8 mouse cellular contexts compared by ENCODE assay signal in genomic region chr17:35635699-35636111, GRCm38 (mm10). TPM values are rescaled to one million over a fixed set of nuclear protein-coding genes. Genes with fewer than 3 reads are reported as not detected.
DNase-seq lines count a peak whose midpoint lies in the region; ATAC-seq and TF ChIP-seq lines count a peak whose summit lies in the region.

No protein-coding gene starts in this region.

- no peaks in the 10 kb centered on the region for H3K36me3 ChIP-seq in kidney, adult 2 months (ENCODE audit: control insufficient read depth, insufficient read depth, low read length)
- H3K36me3 ChIP-seq in limb, embryonic 12.5 days: no peaks in the 10 kb centered on the region
- no peaks in the 10 kb centered on the region for H3K36me3 ChIP-seq in midbrain, embryonic 16.5 days (ENCODE audit: control insufficient read depth, insufficient read depth, low read length)
- H3K36me3 ChIP-seq in stomach, embryonic 14.5 days (ENCODE audit: control insufficient read depth, insufficient read depth, low read length): no peaks in the 10 kb centered on the region

- TF ChIP-seq CTCF in kidney, adult 2 months (conservative IDR thresholded peaks at IDR 0.05; ENCODE audit: insufficient read depth, insufficient read length, low read depth, low read length): peak; percentile 72

- H3K27me3 ChIP-seq in kidney, adult 2 months (replicated peaks; ENCODE audit: control insufficient read depth, insufficient read depth, low read length): no peaks in the 10 kb centered on the region
- H3K27me3 ChIP-seq in limb, embryonic 12.5 days: peaks cover 13% of the 10 kb centered on the region
- no peaks in the 10 kb centered on the region for H3K27me3 ChIP-seq in midbrain, embryonic 16.5 days (ENCODE audit: control insufficient read depth, insufficient read depth, low read depth, low read length)
- no peaks in the 10 kb centered on the region for H3K27me3 ChIP-seq in stomach, embryonic 14.5 days (ENCODE audit: control insufficient read depth, insufficient read depth, low read length)

- H3K4me3 ChIP-seq in kidney, adult 2 months (ENCODE audit: insufficient read depth, low read depth, low read length): peak overlapping the region; percentile 46
- H3K4me3 ChIP-seq in limb, embryonic 12.5 days (replicated peaks): peak overlapping the region; percentile 35
- peak overlapping the region; percentile 40 for H3K4me3 ChIP-seq in midbrain, embryonic 16.5 days (ENCODE audit: low read depth, low read length)
- peak overlapping the region; percentile 28 for H3K4me3 ChIP-seq in stomach, embryonic 14.5 days (ENCODE audit: low read depth, low read length)

- no peak overlapping the region for H3K9ac ChIP-seq in limb, embryonic 12.5 days (replicated peaks)
- peak overlapping the region; percentile 10; the same call in 1 of the 2 replicates for H3K9ac ChIP-seq in midbrain, embryonic 16.5 days (ENCODE audit: low read depth, low read length)
- peak overlapping the region; percentile 33; the same call in 1 of the 2 replicates for H3K9ac ChIP-seq in stomach, embryonic 14.5 days (replicated peaks; ENCODE audit: low read depth, low read length)

- DNase-seq in 3T3-L1 (ENCODE audit: low read depth, low spot score): peak; percentile 90
- peak; percentile 33 for DNase-seq in adrenal gland, adult 8-10 months
- peak; percentile 64 for DNase-seq in embryo, embryonic 9.5 days (ENCODE audit: extremely low spot score)
- peak; percentile 55 to 80 for DNase-seq in heart, adult 18-20 months
- peak; percentile 81 for DNase-seq in kidney, adult 2 months

- ATAC-seq in limb, embryonic 12.5 days (ENCODE audit: insufficient number of reproducible peaks, insufficient read depth, low FRiP score, low TSS enrichment, low read depth): 0 out of 2 replicates have a peak, but pooled peaks have one; percentile 21
- ATAC-seq in midbrain, embryonic 16.5 days: peak; percentile 65
- ATAC-seq in stomach, embryonic 14.5 days (ENCODE audit: insufficient number of reproducible peaks, insufficient read depth, low FRiP score, low read depth): peak; percentile 51; the same call in 1 of the 2 replicates

- H3K4me2 ChIP-seq in limb, embryonic 12.5 days: peak overlapping the region; percentile 61
- peak overlapping the region; percentile 67 for H3K4me2 ChIP-seq in midbrain, embryonic 16.5 days (ENCODE audit: low read length)
- H3K4me2 ChIP-seq in stomach, embryonic 14.5 days (replicated peaks; ENCODE audit: low read depth, low read length): peak overlapping the region; percentile 57

- H3K4me1 ChIP-seq in kidney, adult 2 months (ENCODE audit: control insufficient read depth, insufficient read depth, low read length): no peaks in the 10 kb centered on the region; the same call in 1 of the 2 replicates
- H3K4me1 ChIP-seq in limb, embryonic 12.5 days (replicated peaks): peaks cover 5% of the 10 kb centered on the region
- H3K4me1 ChIP-seq in midbrain, embryonic 16.5 days (ENCODE audit: control insufficient read depth, insufficient read depth, low read length): no peaks in the 10 kb centered on the region
- peaks cover 10% of the 10 kb centered on the region; the same call in 1 of the 2 replicates for H3K4me1 ChIP-seq in stomach, embryonic 14.5 days (ENCODE audit: control insufficient read depth, insufficient read depth, low read length)

- no peak for TF ChIP-seq POLR2A in kidney, adult 2 months (IDR thresholded peaks at IDR 0.05; ENCODE audit: low read depth, low read length)

- no peaks in the 10 kb centered on the region for H3K9me3 ChIP-seq in limb, embryonic 12.5 days
- H3K9me3 ChIP-seq in midbrain, embryonic 16.5 days (replicated peaks; ENCODE audit: control insufficient read depth, low read length, poor library complexity, severe bottlenecking): no peaks in the 10 kb centered on the region
- no peaks in the 10 kb centered on the region for H3K9me3 ChIP-seq in stomach, embryonic 14.5 days (ENCODE audit: control insufficient read depth, low read depth, low read length)

- H3K27ac ChIP-seq in kidney, adult 2 months (ENCODE audit: insufficient read depth, low read depth, low read length): no peak overlapping the region
- H3K27ac ChIP-seq in limb, embryonic 12.5 days: no peak overlapping the region
- H3K27ac ChIP-seq in midbrain, embryonic 16.5 days (ENCODE audit: low read length): peak overlapping the region; percentile 63
- peak overlapping the region; percentile 66; the same call in 1 of the 2 replicates for H3K27ac ChIP-seq in stomach, embryonic 14.5 days (ENCODE audit: low read length)

- under 1% methylated on average over 15 of the region's 15 CpGs for WGBS in kidney, adult 2 months
- 2% methylated on average over 15 of the region's 15 CpGs for WGBS in limb, embryonic 12.5 days
- 1% methylated on average over 15 of the region's 15 CpGs for WGBS in midbrain, embryonic 16.5 days
- WGBS in stomach, embryonic 14.5 days: under 1% methylated on average over 15 of the region's 15 CpGs

RNA-seq across cellular contexts. Expression of gene Mucl3, which starts 7.8 kb away (rescaled TPM):
- total RNA-seq in adrenal gland, adult 8-10 months (2022): not detected
- total RNA-seq in heart, adult 18-20 months (2021): not detected
- polyA plus RNA-seq in kidney, adult 2 months (2012; rRNA removed): not detected in 2 replicates
- polyA plus RNA-seq in limb, embryonic 12.5 days (2016; fragmentation: Nextera tagmentation; extraction: Ambion mirVana): 0.08 and 0.10 TPM in 2 replicates
- polyA plus RNA-seq in midbrain, embryonic 16.5 days (2015; fragmentation: Nextera tagmentation; extraction: Ambion mirVana): 0.07 and 0.14 TPM in 2 replicates
- 13.2 and 13.4 TPM in 2 replicates for polyA plus RNA-seq in stomach, embryonic 14.5 days (2014; fragmentation: Nextera tagmentation; extraction: Ambion mirVana)

RNA-seq across cellular contexts. Expression of gene Gm9573, which starts 9.3 kb away (rescaled TPM):
- total RNA-seq in adrenal gland, adult 8-10 months (2022): not detected
- not detected for total RNA-seq in heart, adult 18-20 months (2021)
- polyA plus RNA-seq in kidney, adult 2 months (2012; rRNA removed): not detected in 2 replicates
- not detected in 2 replicates for polyA plus RNA-seq in limb, embryonic 12.5 days (2016; fragmentation: Nextera tagmentation; extraction: Ambion mirVana)
- polyA plus RNA-seq in midbrain, embryonic 16.5 days (2015; fragmentation: Nextera tagmentation; extraction: Ambion mirVana): not detected in 2 replicates
- polyA plus RNA-seq in stomach, embryonic 14.5 days (2014; fragmentation: Nextera tagmentation; extraction: Ambion mirVana): not detected in 2 replicates

RNA-seq across cellular contexts. Expression of gene Vars2, which starts 31.7 kb away (rescaled TPM):
- total RNA-seq in adrenal gland, adult 8-10 months (2022): 10 to 100 TPM; 30.9 to 60.3 (median 45.3) TPM
- 10 to 100 TPM; 27.6 to 28.9 TPM for total RNA-seq in heart, adult 18-20 months (2021)
- 21.5 and 31.3 TPM in 2 replicates for polyA plus RNA-seq in kidney, adult 2 months (2012; rRNA removed)
- polyA plus RNA-seq in limb, embryonic 12.5 days (2016; fragmentation: Nextera tagmentation; extraction: Ambion mirVana): 20.0 and 23.4 TPM in 2 replicates
- 15.1 and 15.3 TPM in 2 replicates for polyA plus RNA-seq in midbrain, embryonic 16.5 days (2015; fragmentation: Nextera tagmentation; extraction: Ambion mirVana)
- polyA plus RNA-seq in stomach, embryonic 14.5 days (2014; fragmentation: Nextera tagmentation; extraction: Ambion mirVana): 14.0 and 18.7 TPM in 2 replicates

RNA-seq across cellular contexts. Expression of gene Sfta2, which starts 34.4 kb away (rescaled TPM):
- total RNA-seq in adrenal gland, adult 8-10 months (2022): not detected
- not detected for total RNA-seq in heart, adult 18-20 months (2021)
- 0.80 and 1.3 TPM in 2 replicates for polyA plus RNA-seq in kidney, adult 2 months (2012; rRNA removed)
- polyA plus RNA-seq in limb, embryonic 12.5 days (2016; fragmentation: Nextera tagmentation; extraction: Ambion mirVana): not detected in 2 replicates
- polyA plus RNA-seq in midbrain, embryonic 16.5 days (2015; fragmentation: Nextera tagmentation; extraction: Ambion mirVana): not detected in 2 replicates
- polyA plus RNA-seq in stomach, embryonic 14.5 days (2014; fragmentation: Nextera tagmentation; extraction: Ambion mirVana): 20.2 and 25.2 TPM in 2 replicates

RNA-seq across cellular contexts. Expression of gene Gtf2h4, which starts 37.8 kb away (rescaled TPM):
- 10 to 100 TPM; 23.5 to 30.6 (median 24.6) TPM for total RNA-seq in adrenal gland, adult 8-10 months (2022)
- total RNA-seq in heart, adult 18-20 months (2021): 10 to 100 TPM; 21.3 to 23.5 TPM
- polyA plus RNA-seq in kidney, adult 2 months (2012; rRNA removed): 28.7 and 29.1 TPM in 2 replicates
- 53.6 and 58.2 TPM in 2 replicates for polyA plus RNA-seq in limb, embryonic 12.5 days (2016; fragmentation: Nextera tagmentation; extraction: Ambion mirVana)
- polyA plus RNA-seq in midbrain, embryonic 16.5 days (2015; fragmentation: Nextera tagmentation; extraction: Ambion mirVana): 26.5 and 27.3 TPM in 2 replicates
- 40.1 and 42.7 TPM in 2 replicates for polyA plus RNA-seq in stomach, embryonic 14.5 days (2014; fragmentation: Nextera tagmentation; extraction: Ambion mirVana)

Comparison
In these comparisons a context has a peak if more than half of its experiments do, and no peak if none do; other contexts are left out.
1. DNase-seq: peak in every context shown above with its lines; median percentile 90 in 3T3-L1; 81 in kidney, adult 2 months; 68 in heart, adult 18-20 months; 64 in embryo, embryonic 9.5 days; 33 in adrenal gland, adult 8-10 months.
2. H3K27ac ChIP-seq: peak in midbrain, embryonic 16.5 days (single experiment) and stomach, embryonic 14.5 days (single experiment); none in kidney, adult 2 months (single experiment) and limb, embryonic 12.5 days (single experiment).
3. RNA of gene Mucl3, which starts 7.8 kb away (polyA plus RNA-seq): 13.2 to 13.4 TPM in stomach, embryonic 14.5 days; 0.07 to 0.14 TPM in midbrain, embryonic 16.5 days, 0.08 to 0.10 TPM in limb, embryonic 12.5 days and not detected in kidney, adult 2 months; every median in the first group is over 10 times any median in the second.
4. Peak in every context shown above with its lines, with median percentiles within 50 percentile points of each other: H3K4me3 ChIP-seq, ATAC-seq and H3K4me2 ChIP-seq.